ENCODE assay signal across 8 mouse cellular contexts in genomic region chr10:99190798-99191197, GRCm38 (mm10).
DNase-seq lines count a peak whose midpoint lies in the region; ATAC-seq and TF ChIP-seq lines count a peak whose summit lies in the region.

No protein-coding gene starts in this region.

- H3K79me2 ChIP-seq in heart, adult 2 months (replicated peaks; ENCODE audit: control insufficient read depth, insufficient read depth, low read length): no peaks in the 10 kb centered on the region

- H3K4me3 ChIP-seq in heart, adult 2 months: no peak overlapping the region
- no peak overlapping the region for H3K4me3 ChIP-seq in liver, postnatal 0 days (ENCODE audit: low read depth, low read length)
- H3K4me3 ChIP-seq in midbrain, embryonic 14.5 days (replicated peaks; ENCODE audit: low read depth, low read length): no peak overlapping the region

- ATAC-seq in common myeloid progenitor, adult 5-6 weeks (replicated peaks; ENCODE audit: low read depth, poor library complexity, severe bottlenecking): peak; percentile 61
- peak; percentile 50 for ATAC-seq in liver, postnatal 0 days
- no peak for ATAC-seq in midbrain, embryonic 14.5 days (ENCODE audit: low FRiP score, low TSS enrichment)

- no peaks in the 10 kb centered on the region for H3K36me3 ChIP-seq in heart, adult 2 months (ENCODE audit: control insufficient read depth, insufficient read depth, low read length)
- no peaks in the 10 kb centered on the region for H3K36me3 ChIP-seq in liver, postnatal 0 days (replicated peaks; ENCODE audit: insufficient read depth, low read length)
- H3K36me3 ChIP-seq in splenic B cell, adult 2 months (ENCODE audit: control insufficient read depth, insufficient read depth, low read length, poor library complexity, severe bottlenecking): no peaks in the 10 kb centered on the region
- H3K36me3 ChIP-seq in midbrain, embryonic 14.5 days (ENCODE audit: control insufficient read depth, insufficient read depth, low read length): no peaks in the 10 kb centered on the region; the same call in 1 of the 2 replicates

- TF ChIP-seq CTCF in heart, adult 2 months (IDR thresholded peaks at IDR 0.05): peak; percentile 83
- TF ChIP-seq CTCF in liver, postnatal 0 days (IDR thresholded peaks at IDR 0.05; ENCODE audit: low read depth): peak; percentile 82

- intact Hi-C loops in heart, adult 2 months (cut with DNase I): loop anchor here (1.0 to 5.0 kb wide), 3 partner anchors 70 to 387 kb away; no protein-coding TSS in a partner anchor
- intact Hi-C loops in heart, postnatal 25 days (cut with DNase I): loop anchor here (1.0 to 10.0 kb wide), 3 partner anchors 274 to 387 kb away; no protein-coding TSS in a partner anchor

- no peaks in the 10 kb centered on the region for H3K27me3 ChIP-seq in heart, adult 2 months (ENCODE audit: control insufficient read depth, insufficient read depth, low read length)
- H3K27me3 ChIP-seq in liver, postnatal 0 days (ENCODE audit: insufficient read depth, low read length): no peaks in the 10 kb centered on the region
- H3K27me3 ChIP-seq in splenic B cell, adult 2 months (ENCODE audit: control insufficient read depth, insufficient read depth, low read length, poor library complexity, severe bottlenecking): no peaks in the 10 kb centered on the region
- H3K27me3 ChIP-seq in midbrain, embryonic 14.5 days (ENCODE audit: control insufficient read depth, insufficient read depth, low read length): no peaks in the 10 kb centered on the region

- no peak for TF ChIP-seq POLR2A in heart, adult 2 months (IDR thresholded peaks at IDR 0.05; ENCODE audit: insufficient read depth, low read depth, low read length)

- 56% methylated on average over 3 of the region's 3 CpGs for WGBS in heart, adult 2 months
- 48% methylated on average over 3 of the region's 3 CpGs for WGBS in liver, postnatal 0 days (ENCODE audit: insufficient replicate concordance)
- 42% methylated on average over 3 of the region's 3 CpGs for WGBS in midbrain, embryonic 14.5 days

- TF ChIP-seq EP300 in heart, adult 2 months (IDR thresholded peaks at IDR 0.05; ENCODE audit: insufficient read depth, low read depth, low read length): 0 out of 2 replicates have a peak, but pooled peaks have one; percentile 49
- no peak for TF ChIP-seq EP300 in liver, postnatal 0 days (IDR thresholded peaks at IDR 0.05; ENCODE audit: low read depth)

- H3K4me1 ChIP-seq in heart, adult 2 months (ENCODE audit: control insufficient read depth, insufficient read depth, low read length): no peaks in the 10 kb centered on the region
- H3K4me1 ChIP-seq in liver, postnatal 0 days (ENCODE audit: insufficient read depth): peaks cover 10% of the 10 kb centered on the region
- H3K4me1 ChIP-seq in midbrain, embryonic 14.5 days (ENCODE audit: control insufficient read depth, insufficient read depth, low read length): no peaks in the 10 kb centered on the region

- H3K4me2 ChIP-seq in liver, postnatal 0 days (ENCODE audit: low read depth, low read length): no peak overlapping the region
- no peak overlapping the region for H3K4me2 ChIP-seq in midbrain, embryonic 14.5 days (ENCODE audit: low read length)

- H3K9me3 ChIP-seq in liver, postnatal 0 days (ENCODE audit: low read length): no peaks in the 10 kb centered on the region
- no peaks in the 10 kb centered on the region for H3K9me3 ChIP-seq in midbrain, embryonic 14.5 days (ENCODE audit: control insufficient read depth, low read length)

- no peak overlapping the region for H3K9ac ChIP-seq in heart, adult 2 months (ENCODE audit: low read depth, low read length)
- H3K9ac ChIP-seq in liver, postnatal 0 days (replicated peaks): no peak overlapping the region
- no peak overlapping the region for H3K9ac ChIP-seq in midbrain, embryonic 14.5 days (replicated peaks; ENCODE audit: low read length)

- DNase-seq in heart, adult 2 months: peak; percentile 56 to 63
- no peak for DNase-seq in heart, postnatal 25 days (ENCODE audit: low spot score)
- peak; percentile 89 for DNase-seq in 416B (ENCODE audit: low read depth)
- peak; percentile 87 for DNase-seq in R1 (ENCODE audit: low read depth, low spot score)
- peak; percentile 75 for DNase-seq in liver, postnatal 0 days
- DNase-seq in splenic B cell, adult 2 months (ENCODE audit: low read depth, low spot score): peak; percentile 82
- DNase-seq in midbrain, embryonic 14.5 days: no peak

- H3K27ac ChIP-seq in heart, adult 2 months: no peak overlapping the region
- H3K27ac ChIP-seq in liver, postnatal 0 days (ENCODE audit: low read depth): no peak overlapping the region
- H3K27ac ChIP-seq in midbrain, embryonic 14.5 days (replicated peaks; ENCODE audit: low read depth, low read length): no peak overlapping the region

Comparison
In these comparisons a context has a peak if more than half of its experiments do, and no peak if none do; other contexts are left out.
1. DNase-seq: peak in heart, adult 2 months (2 of 2), 416B (single experiment), R1 (single experiment), liver, postnatal 0 days (single experiment) and splenic B cell, adult 2 months (single experiment); none in heart, postnatal 25 days (single experiment) and midbrain, embryonic 14.5 days (single experiment).